Mouse (Mus musculus): ENCODE measurements around the gene Poglut1.
"Not testable (repeated sequence)": the region's sequence is repeated elsewhere in the genome, so short reads cannot be mapped to it uniquely, and the experiment has no call there.

The Poglut1 gene

GRCm38 (mm10) chr16:38536544-38537146 lies 13.4 kb downstream of the Poglut1 start:
- DNase-seq (ENCODE audit: low read depth, low spot score): peak; percentile 20

GRCm38 (mm10) chr16:38526264-38526663 lies 23.8 kb downstream of the Poglut1 start:
- no peak for DNase-seq (ENCODE audit: low read depth, low spot score)

GRCm38 (mm10) chr16:38522129-38523084 lies 27.7 kb downstream of the Poglut1 start, which contains the start of gene Timmdc1:
Timmdc1 (minus strand) TSS chr16:38522663.
- peak; percentile 82 for DNase-seq (ENCODE audit: low read depth, low spot score)

GRCm38 (mm10) chr16:38521211-38521987 lies 28.7 kb downstream of the Poglut1 start:
- no peak for DNase-seq (ENCODE audit: low read depth, low spot score)

GRCm38 (mm10) chr16:38519140-38519539 lies 30.9 kb downstream of the Poglut1 start:
- DNase-seq (ENCODE audit: low read depth, low spot score): no peak

GRCm38 (mm10) chr16:38510846-38511245 lies 39.2 kb downstream of the Poglut1 start:
- no peak for DNase-seq (ENCODE audit: low read depth, low spot score)

- DNase-seq (ENCODE audit: low read depth, low spot score): peak; percentile 24
These were observed 43.9 kb downstream of the Poglut1 start for GRCm38 (mm10) chr16:38506041-38506634.

GRCm38 (mm10) chr16:38503528-38503927 lies 46.5 kb downstream of the Poglut1 start:
- no peak for DNase-seq (ENCODE audit: low read depth, low spot score)

- no peak for DNase-seq (ENCODE audit: low read depth, low spot score)
These were observed 47.6 kb downstream of the Poglut1 start for GRCm38 (mm10) chr16:38502469-38502868.

GRCm38 (mm10) chr16:38496604-38497140 lies 53.4 kb downstream of the Poglut1 start:
- no peak for DNase-seq (ENCODE audit: low read depth, low spot score)

- no peak for DNase-seq (ENCODE audit: low read depth, low spot score)
These were observed 56.2 kb downstream of the Poglut1 start for GRCm38 (mm10) chr16:38493890-38494289.

- no peak for DNase-seq (ENCODE audit: low read depth, low spot score)
These were observed 57.5 kb downstream of the Poglut1 start for GRCm38 (mm10) chr16:38492551-38492950.

- no peak for DNase-seq (ENCODE audit: low read depth, low spot score)
These were observed 66.3 kb downstream of the Poglut1 start for GRCm38 (mm10) chr16:38483582-38484309.

GRCm38 (mm10) chr16:38482780-38483562 lies 67.1 kb downstream of the Poglut1 start:
- DNase-seq (ENCODE audit: low read depth, low spot score): no peak

GRCm38 (mm10) chr16:38481327-38481726 lies 68.7 kb downstream of the Poglut1 start:
- no peak for DNase-seq (ENCODE audit: low read depth, low spot score)

- no peak for DNase-seq (ENCODE audit: low read depth, low spot score)
These were observed 71.8 kb downstream of the Poglut1 start for GRCm38 (mm10) chr16:38478296-38478695.

GRCm38 (mm10) chr16:38477241-38477608 lies 72.8 kb downstream of the Poglut1 start:
- DNase-seq (ENCODE audit: low read depth, low spot score): not testable (repeated sequence)

- DNase-seq (ENCODE audit: low read depth, low spot score): no peak
These were observed 73.5 kb downstream of the Poglut1 start for GRCm38 (mm10) chr16:38476312-38477240.

Data from brain, embryonic 18.5 days (tissue).